Mouse (Mus musculus): ENCODE data around the gene Zfp831.

Zfp831 gene

DNA sequence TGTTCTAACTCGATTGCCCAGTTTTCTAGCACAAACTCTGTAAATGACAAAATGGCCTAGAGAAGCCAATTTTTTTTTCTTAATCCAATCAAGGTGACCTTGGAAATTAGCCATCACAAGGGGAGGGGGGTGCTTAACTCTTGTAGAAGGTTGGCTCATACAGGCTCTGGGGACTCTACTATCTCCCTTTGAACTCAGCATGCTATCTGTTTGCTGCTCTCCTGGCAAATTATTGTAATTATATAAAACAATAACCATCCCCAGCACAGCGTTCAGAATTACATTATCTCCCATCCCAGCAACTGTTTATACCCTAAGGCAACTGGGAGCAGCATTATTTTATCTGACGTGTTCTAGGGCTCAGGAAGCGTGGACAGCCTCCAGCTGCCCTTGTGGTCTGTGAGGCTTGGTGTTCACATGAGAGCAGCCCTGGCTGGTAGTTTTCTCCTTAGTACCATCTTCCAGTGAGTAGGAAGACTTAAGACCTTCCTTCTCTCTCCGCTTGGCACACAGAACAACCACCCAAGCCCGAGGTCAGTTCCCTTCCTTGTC lies 14.0 kb upstream of the Zfp831 start:
- in situ Hi-C loops (cut with MboI; ENCODE audit: low pct_unique_long_range_greater_than_20kb in 1 of 2, low sequenced_read_pairs in 2 of 2, unreplicated experiment in 1 of 2): no loop called here

DNA sequence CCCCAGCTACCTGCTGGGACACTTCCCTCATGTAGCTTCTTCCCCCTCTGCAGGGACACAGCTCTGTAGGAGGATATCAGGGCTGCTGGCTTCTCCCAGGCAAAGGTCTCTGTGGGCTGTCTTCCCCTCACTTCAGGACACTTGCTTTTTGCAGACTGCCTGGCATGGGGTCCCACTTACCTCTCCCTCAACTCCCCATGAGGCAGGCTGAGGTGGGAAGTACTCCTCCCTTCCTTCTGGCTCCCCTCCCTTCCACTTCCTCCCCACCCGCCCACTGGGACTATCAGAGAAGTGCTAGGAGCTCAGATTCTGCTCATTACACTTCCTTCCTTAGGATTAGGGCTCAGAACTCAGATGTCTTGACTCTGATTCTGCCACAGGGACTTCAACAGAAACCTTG lies 6.6 kb upstream of the Zfp831 start:
- in situ Hi-C loops (cut with MboI; ENCODE audit: low pct_unique_long_range_greater_than_20kb in 1 of 2, low sequenced_read_pairs in 2 of 2, unreplicated experiment in 1 of 2): no loop called here

GRCm38 (mm10) chr2:174644975-174645374 lies 1.6 kb downstream of the Zfp831 start:
- in situ Hi-C loops (cut with MboI; ENCODE audit: low pct_unique_long_range_greater_than_20kb in 1 of 2, low sequenced_read_pairs in 2 of 2, unreplicated experiment in 1 of 2): no loop called here

- in situ Hi-C loops (cut with MboI; ENCODE audit: low pct_unique_long_range_greater_than_20kb in 1 of 2, low sequenced_read_pairs in 2 of 2, unreplicated experiment in 1 of 2): no loop called here
These were observed 9.5 kb downstream of the Zfp831 start for GRCm38 (mm10) chr2:174652864-174653263.

GRCm38 (mm10) chr2:174655341-174655740 lies 12.0 kb downstream of the Zfp831 start:
- in situ Hi-C loops (cut with MboI; ENCODE audit: low pct_unique_long_range_greater_than_20kb in 1 of 2, low sequenced_read_pairs in 2 of 2, unreplicated experiment in 1 of 2): no loop called here

DNA sequence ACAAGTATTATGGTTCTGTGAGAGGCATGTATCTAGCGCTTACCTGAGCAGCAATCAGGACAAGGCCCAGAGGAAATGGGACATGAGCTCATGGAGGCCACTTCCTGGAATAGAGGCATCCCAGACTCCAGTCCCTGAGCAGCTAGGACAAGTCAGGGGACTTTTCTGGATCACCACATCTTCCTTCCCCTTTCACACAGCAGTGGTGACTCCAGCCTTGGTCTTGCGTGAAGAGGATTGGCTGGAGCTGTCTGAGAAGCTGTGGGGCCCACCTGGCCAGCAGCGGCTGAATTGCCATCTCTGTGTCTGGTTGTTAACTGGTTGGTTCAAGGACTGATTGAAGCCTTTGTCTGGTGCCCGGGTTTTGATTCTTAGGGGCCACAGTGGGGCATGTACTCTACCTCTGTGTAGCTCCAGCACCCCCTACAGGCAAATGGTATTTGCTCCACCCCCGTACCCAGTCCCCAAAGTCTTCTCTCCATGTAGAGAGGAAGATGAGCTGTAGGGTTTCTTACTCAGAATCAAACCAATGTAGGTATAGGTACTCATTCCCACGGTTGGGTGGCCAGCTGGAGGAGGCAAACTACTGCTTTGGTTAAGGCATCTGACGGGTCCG lies 15.0 kb downstream of the Zfp831 start:
- in situ Hi-C loops (cut with MboI; ENCODE audit: low pct_unique_long_range_greater_than_20kb in 1 of 2, low sequenced_read_pairs in 2 of 2, unreplicated experiment in 1 of 2): no loop called here

- in situ Hi-C loops (cut with MboI; ENCODE audit: low pct_unique_long_range_greater_than_20kb in 1 of 2, low sequenced_read_pairs in 2 of 2, unreplicated experiment in 1 of 2): no loop called here
These were observed 16.5 kb downstream of the Zfp831 start for GRCm38 (mm10) chr2:174659874-174660273.

DNA sequence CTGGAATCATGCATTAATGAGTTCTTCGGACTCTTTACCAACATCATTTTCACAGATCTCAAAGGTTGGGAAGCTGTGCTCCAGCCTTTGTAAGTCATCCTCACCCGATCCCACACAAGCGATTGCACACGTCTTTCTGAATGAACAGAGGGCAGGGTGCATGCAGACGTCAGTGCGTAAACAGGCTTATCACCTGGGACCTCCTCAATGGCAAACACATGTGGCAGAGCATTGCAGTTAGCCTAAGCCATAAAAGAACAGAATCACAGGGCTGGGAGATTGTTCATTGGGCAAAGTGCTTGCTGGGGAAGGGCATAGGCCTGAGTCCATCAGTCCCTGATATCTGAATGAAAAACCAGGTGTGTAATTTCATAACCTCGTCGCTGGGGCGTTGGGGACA lies 17.0 kb downstream of the Zfp831 start:
- in situ Hi-C loops (cut with MboI; ENCODE audit: low pct_unique_long_range_greater_than_20kb in 1 of 2, low sequenced_read_pairs in 2 of 2, unreplicated experiment in 1 of 2): no loop called here

GRCm38 (mm10) chr2:174661436-174662171 lies 18.3 kb downstream of the Zfp831 start:
- in situ Hi-C loops (cut with MboI; ENCODE audit: low pct_unique_long_range_greater_than_20kb in 1 of 2, low sequenced_read_pairs in 2 of 2, unreplicated experiment in 1 of 2): no loop called here

- in situ Hi-C loops (cut with MboI; ENCODE audit: low pct_unique_long_range_greater_than_20kb in 1 of 2, low sequenced_read_pairs in 2 of 2, unreplicated experiment in 1 of 2): no loop called here
These were observed 19.3 kb downstream of the Zfp831 start for GRCm38 (mm10) chr2:174662593-174662992.

- in situ Hi-C loops (cut with MboI; ENCODE audit: low pct_unique_long_range_greater_than_20kb in 1 of 2, low sequenced_read_pairs in 2 of 2, unreplicated experiment in 1 of 2): no loop called here
These were observed 22.1 kb downstream of the Zfp831 start for GRCm38 (mm10) chr2:174665404-174665803.

DNA sequence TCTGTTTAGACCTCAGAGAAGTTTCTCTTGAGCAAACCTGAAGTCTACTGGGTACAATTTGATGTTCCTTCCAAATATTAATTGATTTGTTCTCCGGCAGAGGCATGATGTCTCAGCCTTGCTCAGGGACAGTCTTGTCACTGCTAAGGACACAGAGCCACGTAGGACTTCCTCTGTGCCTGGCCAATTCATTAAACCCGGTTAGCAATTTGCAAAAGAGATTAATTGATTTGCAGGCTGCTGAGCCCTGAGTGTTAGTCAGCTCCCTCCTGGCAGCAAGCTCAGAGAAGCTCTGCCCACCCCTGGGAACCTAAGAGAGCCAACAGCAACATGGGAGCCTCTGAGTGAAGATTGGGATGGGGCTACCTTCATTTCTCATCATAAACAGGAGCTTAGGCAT lies 25.5 kb downstream of the Zfp831 start:
- in situ Hi-C loops (cut with MboI; ENCODE audit: low pct_unique_long_range_greater_than_20kb in 1 of 2, low sequenced_read_pairs in 2 of 2, unreplicated experiment in 1 of 2): no loop called here

DNA sequence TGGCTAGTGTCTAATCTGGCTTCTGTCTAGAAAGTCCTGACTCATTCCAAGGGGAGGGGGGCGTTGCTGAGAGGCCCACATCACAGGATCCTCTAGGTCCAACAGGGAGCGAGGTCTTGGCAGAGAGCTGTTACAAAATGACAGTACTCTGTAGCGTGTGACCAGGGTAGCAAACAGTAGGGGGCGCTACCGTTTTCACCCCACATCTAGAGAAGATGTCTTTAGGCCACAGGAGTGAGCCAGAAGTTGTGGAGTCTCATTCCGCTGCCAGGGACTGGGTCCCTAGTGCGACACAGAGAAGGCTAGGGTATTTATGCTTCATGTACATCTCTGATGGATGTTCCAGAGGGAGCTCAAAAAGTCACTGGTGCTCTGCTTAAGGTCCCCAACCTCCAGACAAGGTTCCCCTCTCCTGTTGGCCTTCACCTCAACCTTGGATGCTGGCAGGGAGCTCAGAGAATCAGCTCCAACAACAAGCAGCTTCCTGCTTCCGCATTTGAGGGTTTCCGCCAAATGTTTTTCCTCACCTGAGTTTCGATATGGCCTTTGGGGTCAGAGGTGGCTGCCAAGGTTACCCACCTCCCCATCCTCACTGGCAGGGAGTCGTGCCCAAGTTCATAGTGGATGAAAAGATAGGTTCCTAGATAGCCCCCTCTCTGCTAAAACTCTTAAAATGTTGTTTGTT lies 29.3 kb downstream of the Zfp831 start:
- in situ Hi-C loops (cut with MboI; ENCODE audit: low pct_unique_long_range_greater_than_20kb in 1 of 2, low sequenced_read_pairs in 2 of 2, unreplicated experiment in 1 of 2): loop anchor here (5.0 kb wide), 2 partner anchors 355 to 360 kb away; no protein-coding TSS in a partner anchor

DNA sequence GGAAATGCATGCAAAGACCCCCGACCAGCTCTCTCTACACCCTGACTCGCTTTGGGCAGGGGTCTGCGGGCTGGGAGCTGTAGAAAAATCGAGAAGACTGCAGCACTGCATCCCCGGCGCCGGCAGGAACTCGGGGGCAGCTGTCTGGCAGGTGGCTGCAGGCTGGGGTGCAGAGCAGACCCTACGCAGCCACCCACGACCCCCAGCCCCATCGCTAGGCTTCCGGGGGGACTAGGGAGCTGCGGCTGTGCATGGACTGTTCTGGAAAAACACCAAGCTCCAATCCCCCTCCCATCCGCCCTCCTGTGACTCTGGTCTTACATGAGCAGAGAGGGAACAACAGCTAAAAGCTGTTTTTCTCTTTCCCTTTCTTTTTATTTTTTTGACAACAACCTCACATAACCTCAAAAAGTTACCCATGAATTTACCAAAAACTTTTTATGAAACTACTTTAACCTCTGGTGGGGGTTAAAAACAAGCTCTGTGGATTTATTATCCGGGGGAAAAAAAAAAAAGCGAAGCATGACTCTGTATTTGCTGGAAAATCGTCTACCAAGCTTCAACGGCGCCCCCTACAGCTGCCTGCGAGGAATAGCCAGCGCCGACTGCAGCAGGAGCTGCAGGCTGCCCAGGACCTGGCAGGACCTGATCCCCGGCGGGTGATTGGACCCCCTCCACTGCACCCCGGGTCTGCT lies 30.4 kb downstream of the Zfp831 start:
- in situ Hi-C loops (cut with MboI; ENCODE audit: low pct_unique_long_range_greater_than_20kb in 1 of 2, low sequenced_read_pairs in 2 of 2, unreplicated experiment in 1 of 2): loop anchor here (5.0 kb wide), 2 partner anchors 356 to 361 kb away; no protein-coding TSS in a partner anchor

GRCm38 (mm10) chr2:174674287-174675045 lies 31.1 kb downstream of the Zfp831 start:
- in situ Hi-C loops (cut with MboI; ENCODE audit: low pct_unique_long_range_greater_than_20kb in 1 of 2, low sequenced_read_pairs in 2 of 2, unreplicated experiment in 1 of 2): loop anchor here (5.0 kb wide), 2 partner anchors 357 to 362 kb away; no protein-coding TSS in a partner anchor

GRCm38 (mm10) chr2:174675642-174676041 lies 32.3 kb downstream of the Zfp831 start:
- in situ Hi-C loops (cut with MboI; ENCODE audit: low pct_unique_long_range_greater_than_20kb in 1 of 2, low sequenced_read_pairs in 2 of 2, unreplicated experiment in 1 of 2): no loop called here

DNA sequence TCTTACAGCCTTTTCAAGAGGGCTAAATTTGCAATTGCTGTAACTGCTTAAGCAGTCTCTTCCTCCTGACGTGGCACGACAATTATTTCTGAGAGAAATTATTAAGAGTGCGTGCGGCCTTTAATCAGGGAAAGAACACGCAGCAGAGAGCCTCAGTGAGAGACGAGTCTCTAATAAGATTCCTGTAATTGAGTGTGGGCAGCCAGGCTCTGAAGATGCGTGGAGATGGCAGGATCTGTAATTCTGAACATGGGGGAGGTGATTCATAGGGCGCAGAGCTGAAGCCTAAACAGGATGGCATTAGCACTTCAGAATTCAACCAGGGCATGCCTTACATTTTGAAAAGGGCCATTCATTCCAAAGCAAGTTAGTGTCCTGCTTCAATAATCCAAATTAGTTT lies 58.0 kb downstream of the Zfp831 start:
- in situ Hi-C loops (cut with MboI; ENCODE audit: low pct_unique_long_range_greater_than_20kb in 1 of 2, low sequenced_read_pairs in 2 of 2, unreplicated experiment in 1 of 2): no loop called here

DNA sequence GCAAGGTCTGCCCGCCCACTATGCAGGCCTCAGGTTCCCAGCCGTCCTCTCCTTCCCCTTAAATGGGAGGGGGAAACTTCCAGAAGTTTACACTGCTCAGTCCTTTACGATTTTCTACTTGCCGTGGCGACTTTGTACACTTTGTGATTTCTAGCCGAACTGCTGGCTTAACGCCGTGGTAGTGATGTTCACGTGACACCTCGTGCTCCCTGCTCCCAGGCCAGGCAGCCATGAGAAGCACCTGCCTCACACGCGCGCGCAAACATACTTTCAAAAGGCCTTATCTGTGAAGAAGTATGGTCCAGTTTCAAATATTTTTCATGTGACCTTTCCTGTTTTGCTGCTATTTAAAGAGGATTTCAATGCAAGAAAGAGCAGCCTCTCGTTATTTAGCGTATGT lies 63.8 kb downstream of the Zfp831 start:
- in situ Hi-C loops (cut with MboI; ENCODE audit: low pct_unique_long_range_greater_than_20kb in 1 of 2, low sequenced_read_pairs in 2 of 2, unreplicated experiment in 1 of 2): no loop called here
